ENCODE assay signal across 11 mouse cellular contexts in genomic region chr11:88720261-88721143, GRCm38 (mm10). TPM values are rescaled to one million over a fixed set of nuclear protein-coding genes. Genes with fewer than 3 reads are reported as not detected.
A peak's percentile ranks its signal among the peaks of the same experiment; 100 is the strongest.
DNase-seq lines count a peak whose midpoint lies in the region; ATAC-seq and TF ChIP-seq lines count a peak whose summit lies in the region.
"Had no signal": no experiment of that assay in that cellular context is flagged by ENCODE, and none has a peak within 500 bp of the region (broad histone marks: within the 10 kb centered on the region; RNA-seq: fewer than 3 reads in every experiment).

No protein-coding gene starts in this region.

- H3K4me3 ChIP-seq in gastrocnemius, adult 2 months: no peak overlapping the region
- H3K4me3 ChIP-seq in liver, embryonic 15.5 days (replicated peaks): no peak overlapping the region
- H3K4me3 ChIP-seq: limb, embryonic 13.5 days had no signal

- no peak for DNase-seq in gastrocnemius, adult 2 months
- no peak for DNase-seq in gastrocnemius, postnatal 25 days
- DNase-seq in 3T3-L1 (ENCODE audit: low read depth, low spot score): peak; percentile 7
- peak; percentile 46 for DNase-seq in c-Kit-positive CD71-positive TER-119-negative erythroid progenitor cells, embryonic 14.5 days (ENCODE audit: low read depth)
- DNase-seq in right cerebral cortex, postnatal 25 days: no peak
- DNase-seq in layer of hippocampus, postnatal 10 days (ENCODE audit: low spot score in 2 of 2): no peak
- no peak for DNase-seq in left cerebral cortex, adult 18-20 months (ENCODE audit: low spot score in 2 of 2)
- DNase-seq: cerebellum, adult 2 months had no signal

- intact Hi-C loops in gastrocnemius, adult 2 months (cut with DNase I): loop anchor here (10.0 kb wide), 1 partner anchor 276 kb away; no protein-coding TSS in a partner anchor

- peaks cover 40% of the 10 kb centered on the region for H3K4me1 ChIP-seq in liver, embryonic 15.5 days (replicated peaks)

- no peaks in the 10 kb centered on the region for H3K36me3 ChIP-seq in liver, embryonic 15.5 days (replicated peaks)
- H3K36me3 ChIP-seq: limb, embryonic 13.5 days had no signal

- no peak overlapping the region for H3K9ac ChIP-seq in liver, embryonic 15.5 days
- H3K9ac ChIP-seq: limb, embryonic 13.5 days had no signal

- H3K27ac ChIP-seq in gastrocnemius, adult 2 months: peak overlapping the region; percentile 100; the same call in 1 of the 2 replicates
- 0 out of 2 replicates have a peak overlapping the region, but pooled peaks have one; percentile 14 for H3K27ac ChIP-seq in liver, embryonic 15.5 days (replicated peaks)
- H3K27ac ChIP-seq: limb, embryonic 13.5 days had no signal

- H3K27me3 ChIP-seq in liver, embryonic 15.5 days: no peaks in the 10 kb centered on the region

- H3K4me2 ChIP-seq in liver, embryonic 15.5 days: peak overlapping the region; percentile 100

- ATAC-seq in liver, embryonic 15.5 days (ENCODE audit: insufficient read depth): 0 out of 2 replicates have a peak, but pooled peaks have one; percentile 10
- ATAC-seq: forebrain, embryonic 14.5 days had no signal

- 53% methylated on average over 13 of the region's 13 CpGs for WGBS in liver, embryonic 15.5 days (ENCODE audit: insufficient replicate concordance)

- TF ChIP-seq CTCF in gastrocnemius, adult 2 months (IDR thresholded peaks at IDR 0.05): no peak

- no peaks in the 10 kb centered on the region for H3K9me3 ChIP-seq in liver, embryonic 15.5 days (replicated peaks)
- H3K9me3 ChIP-seq: limb, embryonic 13.5 days had no signal

RNA-seq across cellular contexts. Expression of gene Msi2, which starts 2.2 kb away (rescaled TPM):
- 100 to 1,000 TPM; 169 to 193 TPM for total RNA-seq in gastrocnemius, adult 2 months (2021)
- total RNA-seq in gastrocnemius, postnatal 25 days (2021): 100 to 1,000 TPM; 158 TPM
- polyA plus RNA-seq in liver, embryonic 15.5 days (2015; fragmentation: Nextera tagmentation; extraction: Ambion mirVana): 2.9 and 3.1 TPM in 2 replicates
- 10 to 100 TPM; 97.4 to 97.6 TPM for total RNA-seq in layer of hippocampus, postnatal 10 days (2021)
- 100 to 1,000 TPM; 119 to 127 TPM for total RNA-seq in left cerebral cortex, adult 18-20 months (2021)

Comparison
In these comparisons a context has a peak if more than half of its experiments do, and no peak if none do; other contexts are left out.
1. DNase-seq: peak in 3T3-L1 (single experiment) and c-Kit-positive CD71-positive TER-119-negative erythroid progenitor cells, embryonic 14.5 days (single experiment); none in gastrocnemius, adult 2 months (single experiment), gastrocnemius, postnatal 25 days (single experiment), right cerebral cortex, postnatal 25 days (single experiment), layer of hippocampus, postnatal 10 days (0 of 2) and left cerebral cortex, adult 18-20 months (0 of 2).